Mouse (Mus musculus) kidney, adult 2 months (tissue): ENCODE results near the gene Gm11541. TPM values are rescaled to one million over a fixed set of nuclear protein-coding genes. Genes with fewer than 3 reads are reported as not detected.
A peak's percentile ranks its signal among the peaks of the same experiment; 100 is the strongest.
"Not testable (repeated sequence)": the region's sequence is repeated elsewhere in the genome, so short reads cannot be mapped to it uniquely, and the experiment has no call there.

ENCODE experiments used
- DNase-seq: peaks from one replicate; pipeline ENCODE4 v3.0.0; 2021
- H3K27ac ChIP-seq: fragments of 200-500 bp; 2 replicates; pipeline ENCODE4 v1.5.1; 2012; ENCODE audit warnings: low read depth, low read length, control low read depth, inconsistent platforms; ENCODE audit not compliant: insufficient read depth
- H3K27me3 ChIP-seq: fragments of 200-500 bp; replicated peaks from 2 replicates; pipeline ENCODE4 v1.6.1; 2012; ENCODE audit warnings: mild to moderate bottlenecking, moderate library complexity, low read length, inconsistent platforms; ENCODE audit not compliant: control insufficient read depth, insufficient read depth
- H3K36me3 ChIP-seq: fragments of 200-500 bp; 2 replicates; pipeline ENCODE4 v1.6.1; 2012; ENCODE audit warnings: mild to moderate bottlenecking, moderate library complexity, low read length, inconsistent platforms; ENCODE audit not compliant: control insufficient read depth, insufficient read depth
- H3K4me1 ChIP-seq: fragments of 200-500 bp; 2 replicates; pipeline ENCODE4 v1.6.1; 2011; ENCODE audit warnings: low read length; ENCODE audit not compliant: control insufficient read depth, insufficient read depth
- H3K4me3 ChIP-seq: fragments of 200-500 bp; 2 replicates; pipeline ENCODE4 v1.5.1; 2011; ENCODE audit warnings: mild to moderate bottlenecking, low read depth, low read length, control low read depth; ENCODE audit not compliant: insufficient read depth
- CTCF ChIP-seq: fragments of 200-500 bp; conservative IDR thresholded peaks from 2 replicates; pipeline ENCODE4 v1.5.1; 2011; ENCODE audit warnings: low read depth, mild to moderate bottlenecking, control low read depth, low read length, moderate library complexity, mixed read lengths; ENCODE audit not compliant: insufficient read depth, insufficient read length
- POLR2A ChIP-seq: fragments of 200-500 bp; IDR thresholded peaks from one replicate; pipeline ENCODE4 v1.6.1; 2011; ENCODE audit warnings: low read depth, low read length, control low read depth
- WGBS: fragments of 180-500 bp; shearing (Covaris S2); methylation state at CpG from one replicate; pipeline ENCODE4 v1.1.7; 2018; 5-methylcytosine and 5-hydroxymethylcytosine counted together
- polyA plus RNA-seq: library from polyadenylated mRNA; depleted of rRNA; stranded (reverse); fragments of >200 nt; gene quantifications from 2 replicates; pipeline ENCODE4 v1.2.3, GENCODE M21; 2012

Gene Gm11541
- polyA plus RNA-seq, 1 experiment = not detected

DNA sequence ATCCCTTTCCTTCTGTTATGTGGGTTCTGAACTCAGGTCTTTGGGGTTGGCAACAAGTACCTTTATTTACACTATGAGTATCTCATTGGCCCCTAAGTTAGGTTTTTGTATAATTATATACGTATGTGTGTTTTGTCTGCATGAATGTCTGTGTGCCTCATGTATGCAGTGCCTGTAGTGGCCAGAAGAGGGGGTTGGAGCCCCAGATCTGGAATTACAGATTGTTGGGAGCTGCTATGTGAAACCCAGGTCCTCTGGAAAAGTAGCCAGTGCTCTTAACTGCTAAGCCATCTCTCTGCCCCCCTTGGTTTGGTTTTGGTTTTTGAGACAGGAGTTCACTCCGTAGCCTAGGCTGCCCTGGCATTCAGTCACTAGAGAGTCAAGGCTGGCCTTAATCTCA lies 7.2 kb downstream of the Gm11541 start:
- WGBS = 93% methylated on average over 2 of the region's 2 CpGs
- Histone ChIP-seq H3K27ac (no peak overlapping the region), H3K36me3 (no peaks in the 10 kb centered on the region), H3K4me1 (no peaks in the 10 kb centered on the region), H3K27me3 (no peaks in the 10 kb centered on the region), H3K4me3 (no peak overlapping the region)
- DNase-seq = no peak
- TF ChIP-seq POLR2A = no peak
- no peak; the same call in 1 of the 2 replicates for TF ChIP-seq CTCF

DNA sequence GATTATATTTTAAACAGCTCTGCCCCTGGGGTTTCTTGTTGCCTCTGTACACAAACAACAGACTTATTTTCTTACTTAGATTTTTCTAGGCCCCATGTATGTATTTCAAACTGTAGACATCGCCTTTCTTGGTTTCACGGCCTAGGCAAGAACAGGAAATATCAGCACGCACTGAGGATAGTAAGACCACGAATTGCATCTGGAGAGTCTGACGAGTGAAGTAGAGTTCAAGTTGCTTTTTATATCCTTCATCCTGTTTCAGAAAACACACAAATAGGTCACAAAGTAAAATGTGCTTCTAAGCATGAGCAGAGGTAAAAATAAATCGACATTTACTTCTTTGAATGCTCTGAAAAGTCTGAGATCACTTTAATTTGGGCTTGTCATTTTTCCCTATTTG lies 8.8 kb downstream of the Gm11541 start:
- no peaks in the 10 kb centered on the region for H3K36me3 ChIP-seq
- no peaks in the 10 kb centered on the region for H3K27me3 ChIP-seq
- WGBS = 48% methylated on average over 6 of the region's 6 CpGs
- no peak for DNase-seq
- no peak for TF ChIP-seq POLR2A
- TF ChIP-seq CTCF = no peak
- H3K27ac ChIP-seq = no peak overlapping the region
- no peaks in the 10 kb centered on the region for H3K4me1 ChIP-seq
- no peak overlapping the region for H3K4me3 ChIP-seq

DNA sequence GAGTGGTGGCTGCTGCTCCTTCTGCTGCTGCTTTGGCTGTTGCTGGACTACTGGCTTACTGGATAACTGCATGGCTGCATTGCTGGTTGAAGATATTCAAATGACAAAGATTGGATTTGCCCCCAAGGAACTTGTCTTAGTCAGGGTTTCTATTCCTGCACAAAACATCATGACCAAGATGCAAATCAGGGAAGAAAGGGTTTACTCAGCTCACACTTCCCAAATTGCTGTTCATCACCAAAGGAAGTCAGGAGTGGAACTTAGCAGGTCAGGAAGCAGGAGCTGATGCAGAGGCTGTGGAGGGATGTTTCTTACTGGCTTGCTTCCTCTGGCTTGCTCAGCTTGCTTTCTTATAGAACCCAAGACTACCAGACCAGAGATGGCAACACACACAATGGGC lies 11.8 kb downstream of the Gm11541 start:
- DNase-seq, H3K4me3 ChIP-seq, H3K36me3 ChIP-seq, H3K4me1 ChIP-seq, H3K27ac ChIP-seq, H3K27me3 ChIP-seq: not testable (repeated sequence)

DNA sequence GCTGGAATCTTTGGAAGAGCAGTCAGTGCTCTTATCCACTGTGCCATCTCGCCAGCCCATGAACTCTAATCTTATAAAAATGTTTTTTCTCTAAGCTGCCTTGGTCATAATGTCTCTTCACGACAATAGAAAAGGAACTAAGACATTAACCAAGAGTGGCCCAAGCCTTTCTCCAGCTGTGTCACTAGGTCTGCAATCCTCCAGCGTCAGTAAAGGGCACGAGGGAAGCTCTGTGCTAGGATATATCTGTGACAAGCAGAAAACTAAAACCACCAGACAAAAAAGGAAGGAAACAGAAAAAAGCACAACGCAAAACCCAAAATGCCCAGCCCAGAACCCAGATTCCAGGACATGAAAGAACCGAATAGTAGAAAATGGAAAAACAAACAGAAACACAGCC lies 17.1 kb downstream of the Gm11541 start:
- TF ChIP-seq CTCF (no peak), POLR2A (no peak)
- no peaks in the 10 kb centered on the region for H3K4me1 ChIP-seq
- no peaks in the 10 kb centered on the region for H3K27me3 ChIP-seq
- DNase-seq = no peak
- H3K36me3 ChIP-seq = no peaks in the 10 kb centered on the region
- no peak overlapping the region for H3K27ac ChIP-seq
- no peak overlapping the region for H3K4me3 ChIP-seq
- WGBS = 79% methylated on average over 6 of the region's 6 CpGs

DNA sequence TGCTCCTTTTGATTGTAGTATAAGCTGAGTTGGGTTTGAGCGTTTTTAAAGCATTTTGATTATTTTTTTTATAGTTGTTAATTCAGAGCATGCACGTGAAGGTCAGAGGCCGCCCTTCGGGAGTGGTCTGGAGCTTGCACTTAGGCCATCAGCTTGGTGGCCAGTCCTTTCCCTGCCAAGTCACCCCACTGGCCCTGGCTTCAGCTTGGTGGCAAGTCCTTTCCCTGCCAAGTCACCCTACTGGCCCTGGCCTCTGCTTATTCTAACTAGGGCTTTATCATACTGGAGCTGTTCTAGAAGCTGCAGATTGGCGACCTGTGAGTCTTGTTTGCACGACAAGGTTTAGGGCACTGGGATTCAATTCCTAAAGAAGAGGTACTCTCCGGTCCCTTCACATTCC lies 21.9 kb downstream of the Gm11541 start:
- H3K36me3 ChIP-seq = no peaks in the 10 kb centered on the region
- 89% methylated on average over 7 of the region's 7 CpGs for WGBS
- H3K27me3 ChIP-seq = no peaks in the 10 kb centered on the region
- H3K4me3 ChIP-seq = no peak overlapping the region
- H3K4me1 ChIP-seq = no peaks in the 10 kb centered on the region
- TF ChIP-seq CTCF = no peak
- no peak for TF ChIP-seq POLR2A
- DNase-seq = no peak
- no peak overlapping the region for H3K27ac ChIP-seq

DNA sequence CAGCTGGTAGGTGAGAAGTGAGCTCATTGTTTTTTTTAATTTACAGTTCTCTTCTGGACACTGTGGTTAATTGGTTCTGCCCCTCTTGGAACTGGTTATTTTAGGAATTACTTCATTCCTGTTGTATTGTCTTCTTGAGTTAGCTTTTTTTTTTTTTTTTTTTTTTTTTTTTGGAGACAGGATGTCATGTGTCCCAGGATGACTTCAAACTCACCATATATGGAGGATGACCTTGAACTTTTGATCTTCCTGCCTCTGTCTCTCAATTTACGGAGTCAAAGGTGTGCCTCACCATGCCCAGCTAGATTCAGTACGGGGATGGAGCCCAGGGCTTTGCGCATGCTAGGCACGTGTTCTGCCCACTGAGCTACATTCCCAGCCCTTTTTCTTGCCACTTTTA lies 22.7 kb downstream of the Gm11541 start:
- no peak overlapping the region for H3K27ac ChIP-seq
- 80% methylated on average over 4 of the region's 4 CpGs for WGBS
- no peaks in the 10 kb centered on the region; the same call in 1 of the 2 replicates for H3K4me1 ChIP-seq
- H3K4me3 ChIP-seq = no peak overlapping the region
- no peaks in the 10 kb centered on the region for H3K27me3 ChIP-seq
- peak; percentile 39 for DNase-seq
- no peak for TF ChIP-seq POLR2A
- TF ChIP-seq CTCF = no peak
- no peaks in the 10 kb centered on the region for H3K36me3 ChIP-seq

DNA sequence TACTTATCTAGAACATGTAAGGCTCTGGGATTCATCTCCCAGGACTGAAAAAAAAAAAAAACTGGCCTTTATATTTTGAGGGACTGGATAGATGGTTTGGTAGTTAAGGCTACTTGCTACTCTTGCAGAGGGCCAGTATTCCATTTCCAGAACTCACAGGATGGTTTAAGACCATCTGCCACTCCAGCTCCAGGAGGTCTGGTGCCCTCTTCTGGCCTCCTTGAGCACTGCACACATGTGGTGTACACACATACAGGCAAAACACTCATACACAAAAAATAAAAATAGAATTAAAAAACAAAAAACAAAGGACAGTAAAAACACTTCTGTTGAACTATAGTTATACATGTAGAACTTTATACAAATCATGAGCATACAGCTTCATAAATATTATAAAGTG lies 23.7 kb downstream of the Gm11541 start:
- Histone ChIP-seq H3K27me3 (no peaks in the 10 kb centered on the region), H3K4me1 (peaks cover 5% of the 10 kb centered on the region)

DNA sequence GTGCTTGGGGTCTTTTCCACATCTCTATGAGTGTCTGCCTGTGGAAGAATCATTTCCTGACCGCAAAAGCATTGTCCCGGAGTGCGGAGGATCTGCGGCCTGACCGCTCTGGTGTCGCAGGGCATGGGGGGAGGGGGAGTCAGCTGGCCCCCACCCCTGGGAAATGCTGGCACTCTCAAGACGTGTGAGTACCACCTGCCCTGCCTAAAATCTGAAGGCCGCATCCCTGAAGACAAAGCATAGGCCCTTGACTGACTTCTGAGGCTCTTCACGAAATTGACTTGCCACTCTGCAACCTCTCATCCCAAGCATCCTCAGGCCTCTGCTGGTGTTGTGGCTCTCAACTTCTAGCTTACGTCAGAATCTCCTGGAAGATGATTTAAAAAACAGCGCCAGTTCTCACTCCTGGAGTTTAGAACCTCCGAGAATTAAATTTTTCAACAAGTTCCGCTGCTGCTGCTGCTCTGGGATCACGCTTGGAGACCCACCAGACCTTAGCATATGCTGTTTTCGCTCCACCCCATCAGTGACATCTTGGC lies 26.6 kb downstream of the Gm11541 start:
- no peak for DNase-seq
- H3K4me3 ChIP-seq = peak overlapping the region; percentile 43; the same call in 1 of the 2 replicates
- H3K27ac ChIP-seq = no peak overlapping the region
- 30% methylated on average over 15 of the region's 15 CpGs for WGBS
- no peaks in the 10 kb centered on the region for H3K36me3 ChIP-seq
- H3K4me1 ChIP-seq = peaks cover 5% of the 10 kb centered on the region
- no peaks in the 10 kb centered on the region for H3K27me3 ChIP-seq
- TF ChIP-seq POLR2A = no peak
- TF ChIP-seq CTCF = no peak

More for the DNA sequence above, 23.7 kb downstream of the Gm11541 start:
- Histone ChIP-seq H3K36me3 (no peaks in the 10 kb centered on the region), H3K4me3 (no peak overlapping the region), H3K27ac (no peak overlapping the region)
- DNase-seq = no peak
- TF ChIP-seq POLR2A = no peak
- TF ChIP-seq CTCF = 0 out of 2 replicates have a peak, but pooled peaks have one; percentile 19
